Mouse (Mus musculus): ENCODE data around the gene Gm45753. TPM values are rescaled to one million over a fixed set of nuclear protein-coding genes. Genes with fewer than 3 reads are reported as not detected.

Gm45753 gene
- total RNA-seq, 2 experiments from 2014 or later: not detected

DNA sequence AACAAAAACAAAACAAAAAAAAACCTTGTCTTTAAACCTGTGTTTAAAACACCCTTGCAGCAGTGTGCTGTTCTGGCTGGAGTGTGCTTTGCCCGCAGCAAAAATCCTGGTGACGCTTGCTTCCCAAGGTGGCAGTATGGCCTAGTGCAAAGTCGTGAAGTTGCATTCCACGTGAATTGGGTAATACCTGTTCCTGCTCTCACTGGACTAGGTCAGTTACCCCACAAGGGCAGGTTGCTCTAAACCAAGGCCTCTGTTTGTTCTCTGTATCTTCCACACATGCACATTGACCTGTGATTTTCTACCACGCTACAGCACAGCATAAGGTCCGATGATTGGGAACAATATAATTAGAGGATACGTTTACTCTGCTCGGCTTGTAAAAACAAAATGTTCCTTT, 26.6 kb downstream of the Gm45753 start:
- no peak for ATAC-seq (replicated peaks; ENCODE audit: low FRiP score, low TSS enrichment, poor library complexity, severe bottlenecking)

DNA sequence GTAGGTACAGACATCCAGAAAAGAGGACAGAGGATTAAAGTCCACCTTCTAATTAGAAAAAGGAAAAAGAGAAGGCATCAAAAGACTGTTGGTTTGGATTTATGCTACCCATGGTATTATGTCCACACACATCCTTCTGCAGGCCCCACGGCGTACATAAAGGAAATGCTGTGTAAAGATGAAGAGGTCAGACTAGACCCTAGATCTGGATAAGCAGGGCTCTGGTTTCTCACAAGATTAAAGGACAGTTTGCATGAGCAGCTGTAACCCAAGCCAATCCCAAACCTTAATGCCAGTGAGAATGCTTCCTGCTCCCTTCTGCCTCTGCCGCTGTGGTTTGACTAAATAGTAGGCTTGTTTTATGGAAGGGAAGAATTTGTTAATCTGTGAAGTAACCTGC, 30.8 kb downstream of the Gm45753 start:
- ATAC-seq (replicated peaks; ENCODE audit: low FRiP score, low TSS enrichment, poor library complexity, severe bottlenecking): no peak

DNA sequence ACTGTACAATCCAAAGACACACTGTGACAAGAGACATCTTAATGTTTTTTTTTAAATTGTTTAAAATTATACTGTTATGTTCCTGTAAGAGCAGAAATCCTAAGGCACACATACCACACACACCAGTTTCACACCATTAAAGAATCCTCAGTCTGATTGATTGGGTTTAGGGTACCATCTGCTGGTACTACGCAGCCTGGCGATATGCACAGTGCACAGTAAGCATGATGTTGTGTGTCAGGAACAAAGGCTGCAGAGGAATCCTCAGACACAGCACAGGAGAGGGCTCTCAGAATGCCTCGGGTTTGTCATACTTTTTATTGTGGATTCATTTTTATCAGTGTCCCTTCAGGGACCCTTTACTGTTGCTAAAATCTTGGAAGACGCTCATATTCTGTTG, 33.9 kb downstream of the Gm45753 start:
- ATAC-seq (replicated peaks; ENCODE audit: low FRiP score, low TSS enrichment, poor library complexity, severe bottlenecking): no peak

DNA sequence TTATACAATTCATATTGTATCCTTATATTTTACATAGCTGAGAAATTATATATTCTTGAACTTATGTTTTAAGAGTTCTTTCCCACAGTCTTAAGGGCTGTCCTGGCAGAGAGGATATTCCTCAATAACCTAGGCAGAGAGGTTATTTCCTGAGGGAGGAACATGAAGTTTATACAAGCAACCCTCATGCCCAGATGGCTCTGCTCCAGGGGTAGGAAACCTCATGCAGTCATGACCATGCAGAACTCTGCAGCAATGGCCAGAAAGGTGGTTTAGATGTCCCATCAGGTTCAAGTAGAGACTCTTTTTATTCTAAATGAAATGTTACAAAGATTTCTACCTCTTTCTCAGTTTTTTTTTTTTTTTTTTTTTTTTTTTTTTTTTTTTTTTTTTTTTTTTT, 39.2 kb downstream of the Gm45753 start:
- no peak for ATAC-seq (replicated peaks; ENCODE audit: low FRiP score, low TSS enrichment, poor library complexity, severe bottlenecking)

DNA sequence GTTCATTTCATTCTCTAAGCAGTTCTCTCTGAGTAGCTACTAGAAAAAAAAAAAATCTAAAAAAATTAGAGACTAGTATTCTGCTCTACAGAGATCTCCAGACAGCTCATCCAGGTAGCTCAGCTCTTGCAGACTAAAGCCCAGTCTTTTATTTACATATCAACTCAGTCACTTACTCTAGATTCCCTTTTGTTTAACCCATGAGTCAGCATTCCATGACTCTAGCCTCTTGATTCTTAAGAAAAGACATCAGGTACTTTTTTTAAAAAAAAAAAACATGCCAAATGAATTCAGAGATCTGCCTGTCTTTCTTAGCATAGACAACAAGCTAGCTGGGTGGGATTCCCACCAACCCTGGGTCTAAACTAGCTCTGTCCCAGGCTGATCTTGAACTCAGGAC, 39.8 kb downstream of the Gm45753 start:
- no peak for ATAC-seq (replicated peaks; ENCODE audit: low FRiP score, low TSS enrichment, poor library complexity, severe bottlenecking)

DNA sequence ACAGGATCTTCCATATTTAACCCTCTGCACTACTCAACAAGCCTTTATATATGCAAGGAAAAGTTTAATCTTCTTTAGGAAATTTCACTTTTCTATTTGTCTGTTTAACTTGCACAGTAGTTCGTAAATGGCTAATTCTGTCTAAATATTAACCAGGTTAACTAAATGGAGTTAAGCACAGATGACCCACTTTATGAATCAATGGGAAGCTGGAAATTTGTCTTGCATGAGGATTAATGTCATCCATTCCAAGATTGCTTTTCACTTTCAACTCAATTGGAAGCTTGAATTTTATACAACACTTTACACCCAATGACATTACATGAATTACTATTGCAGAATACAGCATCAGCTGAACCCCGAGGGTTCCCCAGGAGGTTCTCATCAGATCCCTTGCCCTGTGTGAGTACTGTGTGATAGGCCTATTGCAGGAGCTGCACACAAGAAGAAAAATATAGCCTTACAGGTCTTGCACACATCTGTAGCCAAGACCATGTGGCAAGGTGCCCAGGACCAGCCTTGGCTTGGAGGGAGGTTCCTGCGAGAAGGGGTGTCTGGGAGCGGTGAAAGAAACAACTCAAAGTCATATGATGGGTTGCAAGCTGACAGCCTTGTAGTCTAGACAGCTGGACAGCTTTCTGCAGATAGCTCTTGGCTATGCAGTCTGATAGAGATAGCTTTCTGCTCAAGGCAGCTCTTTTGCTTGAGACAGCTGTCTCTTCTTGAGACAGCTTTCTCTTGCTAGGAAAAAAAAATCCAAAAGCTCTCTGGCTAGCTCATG, 40.5 kb downstream of the Gm45753 start:
- ATAC-seq (replicated peaks; ENCODE audit: low FRiP score, low TSS enrichment, poor library complexity, severe bottlenecking): no peak

DNA sequence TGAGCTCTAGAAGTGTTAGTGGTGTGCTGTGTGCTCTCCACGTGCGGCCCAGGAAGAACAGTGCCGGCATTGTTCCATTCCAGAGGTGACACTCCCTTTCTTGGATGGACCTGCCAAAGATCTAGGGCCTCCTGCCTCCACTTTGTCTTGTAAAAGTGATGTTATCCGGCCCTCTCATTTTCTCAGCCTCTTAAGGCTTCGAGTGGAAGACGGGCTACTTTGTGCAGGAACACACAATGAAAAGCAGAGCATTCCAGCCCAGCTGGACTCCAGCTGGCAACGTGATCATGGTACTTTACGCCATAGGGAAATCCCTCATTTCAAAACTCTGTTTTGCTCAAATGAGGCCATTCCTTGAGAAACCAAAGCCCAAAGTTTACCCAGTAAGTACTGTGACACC, 41.3 kb downstream of the Gm45753 start:
- ATAC-seq (replicated peaks; ENCODE audit: low FRiP score, low TSS enrichment, poor library complexity, severe bottlenecking): no peak

DNA sequence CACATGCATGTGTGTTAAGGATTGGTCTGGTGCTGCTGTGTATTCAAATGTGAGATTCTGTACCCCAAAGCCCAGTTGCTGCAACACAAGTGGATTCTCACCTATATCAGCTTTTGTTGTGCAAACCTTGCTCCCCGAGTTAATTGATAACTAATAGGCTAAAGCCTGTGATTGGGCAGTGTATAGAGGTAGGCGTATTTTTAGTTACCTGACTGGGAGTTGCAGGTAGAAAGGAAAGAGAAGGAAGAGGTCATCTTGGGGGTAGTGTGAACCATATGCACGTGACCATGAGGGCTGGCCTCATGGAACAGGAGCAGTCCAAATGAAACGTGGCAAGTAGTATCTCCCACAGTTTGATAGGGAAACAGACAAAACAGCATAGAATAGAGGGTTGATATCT, 43.3 kb downstream of the Gm45753 start:
- no peak for ATAC-seq (replicated peaks; ENCODE audit: low FRiP score, low TSS enrichment, poor library complexity, severe bottlenecking)

DNA sequence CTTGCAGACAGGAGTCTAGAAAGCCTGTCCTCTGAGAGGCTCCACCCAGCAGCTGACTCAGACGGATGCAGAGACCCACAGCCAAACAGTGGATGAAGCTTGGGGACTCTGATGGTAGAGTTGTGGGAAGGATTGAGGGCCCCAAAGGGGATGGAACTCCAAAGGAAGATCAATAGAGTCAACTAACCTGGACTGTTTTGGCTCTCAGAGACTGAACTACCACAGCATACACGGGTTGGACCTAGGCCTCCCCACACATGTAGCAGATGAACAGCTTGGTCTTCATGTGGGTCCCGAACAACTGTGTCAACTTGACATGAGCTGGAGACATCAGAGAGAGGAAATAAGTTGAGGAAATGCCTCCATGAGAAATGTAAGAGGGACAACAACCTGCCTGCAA, 45.4 kb downstream of the Gm45753 start:
- ATAC-seq (replicated peaks; ENCODE audit: low FRiP score, low TSS enrichment, poor library complexity, severe bottlenecking): no peak

DNA sequence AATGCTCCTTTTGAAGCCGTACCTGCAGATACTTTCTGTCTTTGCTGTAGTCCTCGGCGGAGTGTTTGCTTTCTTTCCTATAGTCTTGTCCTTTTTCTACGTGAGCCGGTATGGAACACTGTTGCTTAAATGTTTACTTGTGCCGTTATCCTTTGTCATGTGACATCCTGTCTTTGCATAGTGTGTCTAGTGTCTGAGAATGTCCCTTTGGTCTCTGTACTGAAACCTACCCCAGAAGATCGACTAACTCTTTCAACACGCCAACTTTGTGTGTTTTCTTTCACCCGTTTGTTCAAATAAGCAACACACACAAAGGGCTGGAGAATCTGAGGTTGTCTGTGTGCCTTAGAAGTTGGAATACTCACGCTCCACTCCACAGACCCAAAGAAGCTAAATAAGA, 46.3 kb downstream of the Gm45753 start, which contains the start of gene F11:
Gene F11 (minus strand): TSS at position 112 of the 400 bp plus-strand sequence.
- ATAC-seq (replicated peaks; ENCODE audit: low FRiP score, low TSS enrichment, poor library complexity, severe bottlenecking): no peak

DNA sequence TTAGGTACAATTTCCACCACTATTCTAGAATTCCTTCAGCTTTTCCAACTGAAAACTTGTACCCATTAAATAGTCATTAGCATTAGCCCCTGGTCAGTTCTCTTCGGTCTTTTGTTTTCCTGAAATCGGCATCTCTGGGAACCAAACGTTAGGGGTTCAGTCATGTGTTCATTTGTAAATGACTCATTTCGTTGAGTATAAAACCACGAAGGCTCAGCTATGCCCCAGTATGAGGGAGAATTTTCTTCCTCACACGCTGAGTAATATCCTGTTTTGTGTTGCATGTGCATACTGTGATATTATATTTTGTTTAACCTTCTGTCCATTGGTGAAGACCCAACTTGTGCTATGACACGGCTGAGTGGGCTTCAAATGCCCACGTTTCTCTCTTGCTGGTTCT, 49.8 kb downstream of the Gm45753 start:
- ATAC-seq (replicated peaks; ENCODE audit: low FRiP score, low TSS enrichment, poor library complexity, severe bottlenecking): no peak

DNA sequence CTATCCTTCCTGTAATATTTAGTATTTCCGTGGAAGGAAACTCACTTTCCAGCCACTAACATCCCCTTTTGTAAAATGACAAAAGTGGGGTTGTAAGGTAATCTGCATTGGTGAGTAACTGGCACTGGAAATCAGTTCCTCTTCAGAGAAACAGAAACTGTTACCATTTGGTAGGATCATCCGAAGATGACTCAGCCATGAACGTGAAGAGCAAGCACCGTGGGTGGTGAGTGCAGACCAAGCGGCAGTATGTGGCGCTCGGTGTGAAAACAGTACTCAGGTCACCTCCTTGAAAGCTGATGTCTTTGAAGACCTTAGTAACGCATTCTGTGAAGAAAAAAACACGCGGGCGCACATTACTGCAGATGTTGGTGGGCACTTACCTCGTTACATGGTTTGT, 53.2 kb downstream of the Gm45753 start:
- no peak for ATAC-seq (replicated peaks; ENCODE audit: low FRiP score, low TSS enrichment, poor library complexity, severe bottlenecking)

DNA sequence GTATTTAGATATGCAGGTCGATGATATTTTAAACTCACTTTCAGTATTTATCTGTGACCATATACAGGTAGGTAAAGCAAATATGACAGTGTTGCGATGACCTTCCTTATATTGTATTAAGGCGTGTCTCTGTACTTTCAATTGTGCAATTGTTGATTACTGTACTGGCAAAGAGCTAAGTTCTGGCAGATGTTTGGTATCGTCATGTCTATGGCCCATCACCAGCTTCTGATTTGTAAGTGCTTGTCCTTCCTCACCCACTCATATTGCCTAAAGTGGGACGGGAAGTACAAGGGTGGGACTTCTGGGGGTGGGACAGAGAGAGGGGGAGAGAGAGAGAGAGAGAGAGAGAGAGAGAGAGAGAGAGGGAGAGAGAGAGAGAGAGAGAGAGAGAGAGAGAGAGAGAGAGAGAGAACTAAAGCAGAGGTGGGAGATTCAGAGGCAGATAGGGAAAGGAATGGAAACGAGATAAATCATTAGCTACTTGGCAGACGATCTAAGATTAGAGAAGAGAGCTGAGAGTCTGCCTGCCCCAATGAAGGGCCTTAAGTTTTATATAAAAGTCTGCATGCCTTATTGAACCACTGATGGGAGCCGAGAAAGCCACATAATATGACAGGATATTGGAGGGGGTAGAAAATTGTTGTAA, 53.9 kb downstream of the Gm45753 start:
- ATAC-seq (replicated peaks; ENCODE audit: low FRiP score, low TSS enrichment, poor library complexity, severe bottlenecking): no peak

DNA sequence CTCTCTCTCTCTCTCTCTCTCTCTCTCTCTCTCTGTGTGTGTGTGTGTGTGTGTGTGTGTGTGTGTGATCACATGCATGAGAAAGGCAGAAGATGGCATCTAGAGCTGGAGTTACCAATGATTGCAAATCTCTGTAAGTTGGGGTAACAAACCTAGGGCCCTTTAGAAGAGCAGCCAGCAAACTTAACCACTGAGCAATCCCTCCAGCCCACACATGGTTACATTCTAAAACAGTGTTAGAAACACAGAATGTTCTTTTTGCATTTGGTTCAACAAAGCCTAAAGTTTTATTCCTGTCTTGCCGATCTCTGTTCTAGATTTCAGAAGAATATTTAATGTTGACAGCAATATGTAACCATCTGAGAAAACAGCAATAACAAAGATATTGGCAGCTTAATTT, 54.7 kb downstream of the Gm45753 start:
- no peak for ATAC-seq (replicated peaks; ENCODE audit: low FRiP score, low TSS enrichment, poor library complexity, severe bottlenecking)

DNA sequence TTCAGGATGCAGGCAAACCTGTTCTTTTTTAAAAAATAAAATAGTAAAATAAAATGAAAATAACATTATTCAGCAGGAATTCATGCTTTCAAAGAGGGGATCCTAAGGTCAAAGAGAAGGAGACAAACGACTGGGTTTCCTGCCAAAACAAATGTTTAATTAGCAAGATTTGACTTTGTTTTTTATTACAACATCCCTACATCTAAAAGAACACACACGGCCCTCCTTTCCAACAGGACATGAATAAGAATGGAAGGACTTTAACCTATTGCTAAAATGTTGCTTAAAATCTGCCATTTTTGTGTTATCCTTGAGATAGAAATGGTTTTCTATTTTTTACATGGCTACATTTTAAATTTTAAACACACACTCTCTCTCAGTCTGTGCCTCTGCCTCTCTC, 55.2 kb downstream of the Gm45753 start:
- no peak for ATAC-seq (replicated peaks; ENCODE audit: low FRiP score, low TSS enrichment, poor library complexity, severe bottlenecking)

DNA sequence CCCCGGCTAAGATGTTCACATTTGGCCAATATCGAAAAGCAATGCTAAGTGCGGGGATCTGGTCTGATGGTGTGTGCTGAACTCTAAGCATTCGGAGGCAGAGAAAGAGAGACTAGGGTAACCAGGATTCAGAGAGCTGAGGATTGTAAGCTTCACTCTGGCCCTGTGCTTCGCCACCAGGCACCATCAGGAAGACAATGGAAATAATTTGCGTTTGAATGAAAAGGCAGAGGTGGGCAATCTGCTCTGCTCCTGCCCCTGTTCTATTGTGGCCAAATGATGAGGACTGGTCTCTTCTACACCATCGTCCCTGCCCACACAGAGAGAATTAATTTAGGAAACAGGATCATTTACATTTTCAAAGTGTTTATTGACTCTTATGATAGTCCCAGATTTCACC, 62.0 kb downstream of the Gm45753 start:
- no peak for ATAC-seq (replicated peaks; ENCODE audit: low FRiP score, low TSS enrichment, poor library complexity, severe bottlenecking)

DNA sequence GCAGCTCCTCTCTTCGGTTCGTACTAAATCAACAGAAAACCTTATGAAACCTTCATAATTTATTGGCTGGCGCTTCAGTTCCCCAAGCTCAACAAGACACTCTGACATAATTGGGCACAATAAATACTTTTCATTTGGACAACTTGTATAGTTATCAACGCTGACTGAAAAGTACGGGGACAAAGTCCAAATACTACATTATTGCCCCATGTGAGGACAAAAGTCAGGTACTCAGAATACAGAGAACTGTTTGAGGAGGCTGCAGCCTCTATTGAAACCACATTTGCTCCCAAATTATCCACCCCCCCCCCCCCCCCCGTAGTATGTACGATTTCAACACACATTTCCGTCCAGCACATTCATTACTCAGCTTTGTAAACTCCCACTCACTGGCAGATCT, 68.9 kb downstream of the Gm45753 start:
- ATAC-seq (replicated peaks; ENCODE audit: low FRiP score, low TSS enrichment, poor library complexity, severe bottlenecking): no peak

DNA sequence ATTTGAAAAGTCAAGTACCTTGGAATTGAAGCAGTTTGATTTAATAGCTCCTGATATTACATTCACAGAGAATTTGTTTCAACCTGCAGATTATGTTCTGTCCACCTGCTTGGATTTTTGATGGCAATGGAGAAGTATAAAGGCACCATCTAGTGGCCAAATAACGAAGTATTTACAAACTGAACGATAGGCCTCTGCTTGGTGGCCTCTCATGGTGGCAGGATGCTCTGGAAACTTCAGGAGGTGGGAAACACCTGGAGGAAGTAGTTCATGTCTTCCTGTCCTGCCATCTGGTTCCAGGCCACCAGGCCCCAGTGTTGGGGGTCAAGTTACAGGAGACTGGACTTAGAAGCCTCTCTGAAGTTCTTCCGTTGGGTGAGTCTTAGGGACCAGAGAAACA, 70.0 kb downstream of the Gm45753 start:
- no peak for ATAC-seq (replicated peaks; ENCODE audit: low FRiP score, low TSS enrichment, poor library complexity, severe bottlenecking)

DNA sequence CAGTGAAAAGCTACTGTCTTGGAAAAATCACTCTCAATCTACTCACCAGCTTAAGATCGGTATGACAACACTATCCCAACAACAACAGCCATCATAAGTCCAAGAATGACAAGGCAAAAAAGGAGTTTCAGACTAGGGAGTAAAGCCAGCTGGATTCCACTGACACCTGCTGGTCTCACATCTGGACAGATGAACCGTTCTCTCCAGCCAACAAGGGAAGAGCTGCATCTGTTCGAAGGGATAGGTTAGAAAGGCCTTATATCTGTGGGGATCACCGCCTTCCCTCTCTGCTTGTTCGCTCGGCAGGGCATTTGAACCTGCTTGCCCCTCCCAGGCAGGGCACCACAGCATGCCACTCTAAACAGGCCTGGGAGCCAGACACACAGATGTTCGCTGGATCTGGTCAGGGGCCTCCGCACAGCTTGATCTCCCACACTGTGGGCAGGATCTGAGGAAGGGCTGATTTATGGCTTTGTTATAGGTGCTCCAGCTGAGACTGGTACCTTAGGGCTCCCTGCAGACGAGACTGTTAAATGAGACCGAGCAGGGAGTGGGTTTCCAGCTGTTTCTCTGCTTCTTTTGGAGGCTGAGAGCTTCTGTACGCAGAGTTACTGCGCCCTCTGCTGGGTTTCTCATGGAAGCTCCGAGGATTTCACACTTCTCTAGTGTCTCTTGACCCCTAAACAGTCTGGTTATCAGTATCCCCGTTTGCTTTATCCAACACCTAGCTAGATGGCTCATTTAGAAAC, 71.9 kb downstream of the Gm45753 start:
- ATAC-seq (replicated peaks; ENCODE audit: low FRiP score, low TSS enrichment, poor library complexity, severe bottlenecking): no peak

DNA sequence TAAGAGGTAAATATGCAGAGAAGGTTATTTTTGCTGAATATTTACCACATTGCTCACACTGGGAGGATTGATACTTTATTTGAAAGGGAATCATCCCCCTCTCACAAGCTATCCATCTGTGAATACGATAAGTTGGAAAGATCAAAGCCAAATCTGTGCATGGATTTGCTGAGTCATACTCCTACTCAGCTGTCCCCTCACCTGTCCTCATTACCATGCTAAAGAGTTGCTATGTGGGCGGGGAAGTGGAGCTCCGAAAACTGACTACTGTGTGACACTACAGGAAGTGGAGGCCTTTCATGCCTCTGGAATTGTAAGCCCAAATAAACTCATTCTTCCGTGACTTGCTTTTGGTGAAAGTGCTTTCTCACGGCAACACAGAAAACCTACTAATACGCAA, 73.0 kb downstream of the Gm45753 start:
- no peak for ATAC-seq (replicated peaks; ENCODE audit: low FRiP score, low TSS enrichment, poor library complexity, severe bottlenecking)

DNA sequence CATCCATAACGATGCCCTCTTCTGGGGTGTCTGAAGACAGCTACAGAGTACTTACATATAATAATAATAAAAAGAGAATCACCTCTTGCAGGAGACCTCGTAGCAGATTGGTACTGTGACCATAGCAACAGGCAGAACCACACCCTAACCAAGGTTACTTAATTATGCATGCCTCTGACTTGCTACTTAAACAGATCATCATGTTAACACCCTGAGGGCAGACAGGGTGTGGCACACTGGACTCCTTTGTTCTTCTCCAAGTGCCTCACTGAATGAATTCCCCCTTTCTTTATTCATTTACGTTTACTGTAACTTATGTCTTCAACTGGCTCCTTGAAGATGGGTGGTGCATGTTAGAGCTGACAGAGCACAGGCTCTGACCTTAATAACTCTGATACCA, 75.0 kb downstream of the Gm45753 start:
- ATAC-seq (replicated peaks; ENCODE audit: low FRiP score, low TSS enrichment, poor library complexity, severe bottlenecking): no peak
